Mouse (Mus musculus): ENCODE results near the gene Katnal1. TPM values are rescaled to one million over a fixed set of nuclear protein-coding genes. Genes with fewer than 3 reads are reported as not detected.
A peak's percentile ranks its signal among the peaks of the same experiment; 100 is the strongest.

Katnal1 gene
- polyA plus RNA-seq, 1 experiment, result 5.1 TPM

GRCm38 (mm10) chr5:148956091-148956490, 27.0 kb upstream of the Katnal1 start:
- 78% methylated on average over 9 of the region's 9 CpGs for WGBS
- TF ChIP-seq POLR2A (IDR thresholded peaks at IDR 0.05; ENCODE audit: borderline replicate concordance, extremely low read depth, low read depth, low read length) (no peak), CTCF (IDR thresholded peaks at IDR 0.05; ENCODE audit: insufficient read depth, low read length) (no peak)
- no peak for DNase-seq

GRCm38 (mm10) chr5:148955575-148955974, 26.5 kb upstream of the Katnal1 start:
- Histone ChIP-seq H3K4me3 (replicated peaks; ENCODE audit: extremely low read depth, low read depth, low read length) (no peak overlapping the region), H3K4me1 (ENCODE audit: control insufficient read depth, insufficient read depth, low read length) (peaks cover 8% of the 10 kb centered on the region)
- TF ChIP-seq POLR2A (IDR thresholded peaks at IDR 0.05; ENCODE audit: borderline replicate concordance, extremely low read depth, low read depth, low read length), result no peak
- no peak for TF ChIP-seq CTCF (IDR thresholded peaks at IDR 0.05; ENCODE audit: insufficient read depth, low read length)
- 89% methylated on average over 6 of the region's 6 CpGs for WGBS
- no peak for DNase-seq

More at GRCm38 (mm10) chr5:148956091-148956490, 27.0 kb upstream of the Katnal1 start:
- H3K4me3 ChIP-seq (replicated peaks; ENCODE audit: extremely low read depth, low read depth, low read length), result no peak overlapping the region
- H3K4me1 ChIP-seq (ENCODE audit: control insufficient read depth, insufficient read depth, low read length), result peaks cover 8% of the 10 kb centered on the region

- no peak overlapping the region for H3K4me3 ChIP-seq (replicated peaks; ENCODE audit: extremely low read depth, low read depth, low read length)
- DNase-seq, result no peak
- TF ChIP-seq POLR2A (IDR thresholded peaks at IDR 0.05; ENCODE audit: borderline replicate concordance, extremely low read depth, low read depth, low read length), result no peak
- no peak for TF ChIP-seq CTCF (IDR thresholded peaks at IDR 0.05; ENCODE audit: insufficient read depth, low read length)
- 81% methylated on average over 22 of the region's 22 CpGs for WGBS
- peaks cover 9% of the 10 kb centered on the region for H3K4me1 ChIP-seq (ENCODE audit: control insufficient read depth, insufficient read depth, low read length)
These were observed 25.4 kb upstream of the Katnal1 start for GRCm38 (mm10) chr5:148954314-148955060.

GRCm38 (mm10) chr5:148953098-148953497, 24.0 kb upstream of the Katnal1 start:
- WGBS, result 58% methylated on average over 5 of the region's 5 CpGs
- TF ChIP-seq POLR2A (IDR thresholded peaks at IDR 0.05; ENCODE audit: borderline replicate concordance, extremely low read depth, low read depth, low read length), result no peak
- no peak for TF ChIP-seq CTCF (IDR thresholded peaks at IDR 0.05; ENCODE audit: insufficient read depth, low read length)
- DNase-seq, result no peak
- Histone ChIP-seq H3K4me3 (replicated peaks; ENCODE audit: extremely low read depth, low read depth, low read length) (no peak overlapping the region), H3K4me1 (ENCODE audit: control insufficient read depth, insufficient read depth, low read length) (peaks cover 4% of the 10 kb centered on the region; the same call in 1 of the 2 replicates)

DNA sequence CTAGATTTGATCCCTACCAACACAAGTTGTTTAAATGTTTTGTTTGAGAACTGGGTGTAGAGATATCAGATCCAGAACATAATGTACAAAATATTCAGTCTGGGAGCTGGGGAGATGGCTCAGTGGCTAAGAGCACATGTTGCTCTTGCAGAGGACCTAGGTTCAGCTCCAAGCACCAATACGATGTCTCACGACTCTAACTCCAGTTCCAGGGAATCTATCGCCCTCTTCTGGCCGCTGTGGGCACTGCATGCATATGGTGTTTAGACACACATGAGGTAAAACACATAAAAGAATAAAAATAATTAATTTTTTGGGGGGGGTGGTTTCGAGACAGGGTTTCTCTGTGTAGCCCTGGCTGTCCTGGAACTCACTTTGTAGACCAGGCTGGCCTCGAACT, 23.3 kb upstream of the Katnal1 start:
- no peak overlapping the region for H3K4me3 ChIP-seq (replicated peaks; ENCODE audit: extremely low read depth, low read depth, low read length)
- TF ChIP-seq CTCF (IDR thresholded peaks at IDR 0.05; ENCODE audit: insufficient read depth, low read length), result peak; percentile 71
- no peak for TF ChIP-seq POLR2A (IDR thresholded peaks at IDR 0.05; ENCODE audit: borderline replicate concordance, extremely low read depth, low read depth, low read length)
- peaks cover 4% of the 10 kb centered on the region; the same call in 1 of the 2 replicates for H3K4me1 ChIP-seq (ENCODE audit: control insufficient read depth, insufficient read depth, low read length)
- WGBS, result 62% methylated on average over 6 of the region's 6 CpGs
- DNase-seq, result peak; percentile 37

DNA sequence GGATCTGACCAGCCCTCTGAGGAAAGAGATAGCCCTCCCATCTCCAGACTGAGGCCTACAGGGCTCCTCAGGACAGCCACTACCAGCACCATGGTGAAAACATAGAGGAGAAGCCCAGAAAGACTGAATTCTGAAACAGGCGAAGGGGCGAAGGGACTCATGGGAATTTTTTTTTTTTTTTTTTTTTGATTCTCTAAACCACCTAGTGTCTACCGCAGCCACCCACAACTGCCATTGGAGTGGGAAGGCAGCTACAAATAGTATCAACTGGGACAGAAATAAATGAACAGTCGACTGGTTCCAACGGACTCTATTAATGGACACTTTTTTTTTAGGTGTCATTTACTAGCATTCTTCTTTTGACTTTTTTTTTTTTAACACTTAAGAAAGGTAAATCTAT, 22.2 kb upstream of the Katnal1 start:
- no peak for TF ChIP-seq POLR2A (IDR thresholded peaks at IDR 0.05; ENCODE audit: borderline replicate concordance, extremely low read depth, low read depth, low read length)
- TF ChIP-seq CTCF (IDR thresholded peaks at IDR 0.05; ENCODE audit: insufficient read depth, low read length), result no peak
- Histone ChIP-seq H3K4me1 (ENCODE audit: control insufficient read depth, insufficient read depth, low read length) (peaks cover 4% of the 10 kb centered on the region; the same call in 1 of the 2 replicates), H3K4me3 (replicated peaks; ENCODE audit: extremely low read depth, low read depth, low read length) (no peak overlapping the region)
- 70% methylated on average over 5 of the region's 5 CpGs for WGBS
- DNase-seq, result no peak

GRCm38 (mm10) chr5:148950064-148950463, 20.9 kb upstream of the Katnal1 start:
- peaks cover 4% of the 10 kb centered on the region; the same call in 1 of the 2 replicates for H3K4me1 ChIP-seq (ENCODE audit: control insufficient read depth, insufficient read depth, low read length)
- DNase-seq, result no peak
- WGBS, result 21% methylated on average over 15 of the region's 15 CpGs
- TF ChIP-seq CTCF (IDR thresholded peaks at IDR 0.05; ENCODE audit: insufficient read depth, low read length) (no peak), POLR2A (IDR thresholded peaks at IDR 0.05; ENCODE audit: borderline replicate concordance, extremely low read depth, low read depth, low read length) (no peak)
- H3K4me3 ChIP-seq (replicated peaks; ENCODE audit: extremely low read depth, low read depth, low read length), result no peak overlapping the region

DNA sequence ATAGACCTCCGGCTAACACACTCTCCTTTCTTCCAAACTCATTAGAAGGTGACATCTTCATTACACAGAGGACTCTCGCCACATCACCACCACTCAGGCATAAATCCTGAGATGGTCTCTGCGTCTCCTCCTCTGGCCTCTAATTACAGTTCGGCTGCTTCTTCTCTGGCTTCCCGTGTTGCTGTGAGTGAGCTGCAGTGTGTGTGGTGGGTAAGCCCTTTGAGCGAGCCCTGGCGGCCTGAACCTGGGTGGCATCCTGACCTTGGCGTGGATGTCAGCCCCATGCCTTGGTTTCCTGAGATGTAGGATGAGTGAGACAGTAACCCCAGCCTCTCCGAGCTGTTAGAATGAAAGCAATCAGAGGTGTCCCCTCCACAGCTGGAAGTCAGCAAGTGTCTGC, 19.5 kb upstream of the Katnal1 start:
- TF ChIP-seq CTCF (IDR thresholded peaks at IDR 0.05; ENCODE audit: insufficient read depth, low read length), result no peak
- Histone ChIP-seq H3K4me3 (replicated peaks; ENCODE audit: extremely low read depth, low read depth, low read length) (no peak overlapping the region), H3K4me1 (ENCODE audit: control insufficient read depth, insufficient read depth, low read length) (peaks cover 4% of the 10 kb centered on the region; the same call in 1 of the 2 replicates)
- DNase-seq, result no peak
- 83% methylated on average over 9 of the region's 9 CpGs for WGBS

DNA sequence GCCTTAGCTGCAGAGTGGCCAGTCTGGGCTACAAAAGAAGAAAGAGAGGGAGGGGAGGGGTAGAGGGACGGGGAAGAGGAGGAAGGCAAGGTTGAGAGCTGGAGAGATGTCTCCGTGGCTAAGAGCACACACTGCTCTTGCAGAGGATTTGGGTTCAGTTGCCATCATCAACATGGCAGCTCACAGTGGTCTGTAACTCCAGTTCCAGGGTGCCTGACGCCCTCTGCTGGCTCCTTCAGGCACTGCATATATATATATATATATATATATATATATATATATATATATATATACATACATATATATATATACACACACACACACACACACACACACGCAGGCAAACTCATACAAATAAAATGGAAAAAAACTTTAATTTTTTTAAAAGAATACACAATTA, 18.3 kb upstream of the Katnal1 start:
- Histone ChIP-seq H3K4me3 (replicated peaks; ENCODE audit: extremely low read depth, low read depth, low read length) (no peak overlapping the region), H3K4me1 (ENCODE audit: control insufficient read depth, insufficient read depth, low read length) (peaks cover 4% of the 10 kb centered on the region; the same call in 1 of the 2 replicates)
- TF ChIP-seq POLR2A (IDR thresholded peaks at IDR 0.05; ENCODE audit: borderline replicate concordance, extremely low read depth, low read depth, low read length), result no peak
- TF ChIP-seq CTCF (IDR thresholded peaks at IDR 0.05; ENCODE audit: insufficient read depth, low read length), result peak; percentile 20; the same call in 1 of the 2 replicates
- DNase-seq, result no peak
- 88% methylated on average over 4 of the region's 4 CpGs for WGBS

GRCm38 (mm10) chr5:148946787-148947186, 17.7 kb upstream of the Katnal1 start:
- TF ChIP-seq POLR2A (IDR thresholded peaks at IDR 0.05; ENCODE audit: borderline replicate concordance, extremely low read depth, low read depth, low read length), result no peak
- peak; percentile 48; the same call in 1 of the 2 replicates for TF ChIP-seq CTCF (IDR thresholded peaks at IDR 0.05; ENCODE audit: insufficient read depth, low read length)
- Histone ChIP-seq H3K4me1 (ENCODE audit: control insufficient read depth, insufficient read depth, low read length) (peaks cover 4% of the 10 kb centered on the region; the same call in 1 of the 2 replicates), H3K4me3 (replicated peaks; ENCODE audit: extremely low read depth, low read depth, low read length) (no peak overlapping the region)
- peak; percentile 33 for DNase-seq
- 72% methylated on average over 5 of the region's 5 CpGs for WGBS

Data from lung, adult 2 months (tissue).